Mouse (Mus musculus): Measurements from ENCODE around the gene Apba1.

The Apba1 gene

GRCm38 (mm10) chr19:23946026-23946685 lies 187.5 kb downstream of the Apba1 start:
- no peak for DNase-seq

DNA sequence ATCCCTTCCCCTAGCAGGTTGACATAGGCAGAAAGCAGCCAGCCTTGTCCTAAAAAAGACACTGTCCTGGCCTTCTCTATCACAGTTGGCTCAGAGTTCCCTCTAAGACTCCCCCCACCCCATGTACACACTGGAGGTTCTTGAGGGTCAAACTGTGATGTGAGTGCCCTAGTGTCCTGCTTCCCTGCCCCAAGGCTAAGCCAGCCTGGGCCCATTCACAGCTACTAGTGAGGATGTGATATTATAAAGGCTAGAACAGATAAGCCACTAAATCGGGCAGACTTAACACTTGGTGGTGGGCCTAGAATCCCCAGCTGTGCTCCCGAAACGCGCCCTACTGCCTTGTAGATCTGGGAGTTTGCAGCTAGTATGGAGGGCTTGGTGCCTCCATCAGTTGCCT lies 188.1 kb downstream of the Apba1 start:
- DNase-seq: no peak

GRCm38 (mm10) chr19:23947871-23948270 lies 189.2 kb downstream of the Apba1 start:
- DNase-seq: no peak

DNA sequence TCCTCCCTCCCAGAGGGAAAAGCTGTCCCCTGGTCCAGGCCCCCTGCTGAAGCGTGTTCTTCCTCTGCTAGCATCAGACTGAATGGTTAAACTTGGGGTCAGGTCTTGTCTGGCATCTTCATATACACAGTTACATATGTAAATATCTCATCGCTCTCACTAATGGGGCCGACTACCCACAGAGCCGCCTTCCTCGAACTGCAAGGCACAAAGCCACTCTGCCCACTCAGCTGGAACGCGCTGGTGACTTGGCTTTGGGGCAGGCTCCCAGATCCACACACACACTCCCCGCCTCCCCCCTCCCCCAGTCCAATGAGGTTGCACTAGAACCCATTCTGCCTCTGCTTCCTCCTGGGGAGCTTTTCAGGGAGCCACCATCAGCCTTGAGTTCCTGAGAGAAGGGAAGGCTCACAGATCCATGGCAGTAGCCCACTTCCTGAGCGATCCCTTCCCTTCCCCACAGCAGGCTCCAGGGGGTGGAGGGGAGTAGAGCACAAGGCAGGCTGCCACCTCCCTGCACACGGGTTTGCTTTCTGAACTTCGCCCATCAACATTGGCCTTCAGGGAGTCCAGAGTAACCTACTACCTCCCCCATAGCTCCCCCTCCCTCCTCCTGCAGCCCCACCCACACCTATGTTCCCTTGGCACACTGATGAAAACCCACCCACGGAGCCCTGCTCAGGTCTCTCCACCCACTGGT lies 189.8 kb downstream of the Apba1 start:
- no peak for DNase-seq

- DNase-seq: no peak
Measured at GRCm38 (mm10) chr19:23955461-23955860, 196.8 kb downstream of the Apba1 start.

GRCm38 (mm10) chr19:23956299-23956975 lies 197.8 kb downstream of the Apba1 start:
- DNase-seq: no peak

- DNase-seq: no peak
Measured at GRCm38 (mm10) chr19:23957563-23957962, 198.9 kb downstream of the Apba1 start.

- DNase-seq: no peak
Measured at GRCm38 (mm10) chr19:23958925-23959324, 200.2 kb downstream of the Apba1 start.

- DNase-seq: no peak
Measured at GRCm38 (mm10) chr19:23959870-23960269, 201.2 kb downstream of the Apba1 start.

GRCm38 (mm10) chr19:23960275-23960674 lies 201.6 kb downstream of the Apba1 start:
- no peak for DNase-seq

- no peak for DNase-seq
Measured at GRCm38 (mm10) chr19:23960831-23961447, 202.3 kb downstream of the Apba1 start.

GRCm38 (mm10) chr19:23961516-23961915 lies 202.8 kb downstream of the Apba1 start:
- DNase-seq: peak; percentile 63

GRCm38 (mm10) chr19:23964401-23964910 lies 205.8 kb downstream of the Apba1 start:
- DNase-seq: no peak

GRCm38 (mm10) chr19:23966376-23966775 lies 207.7 kb downstream of the Apba1 start:
- DNase-seq: no peak

GRCm38 (mm10) chr19:23967156-23967555 lies 208.5 kb downstream of the Apba1 start:
- peak; percentile 85 for DNase-seq

GRCm38 (mm10) chr19:23968125-23968861 lies 209.6 kb downstream of the Apba1 start:
- DNase-seq: no peak

DNA sequence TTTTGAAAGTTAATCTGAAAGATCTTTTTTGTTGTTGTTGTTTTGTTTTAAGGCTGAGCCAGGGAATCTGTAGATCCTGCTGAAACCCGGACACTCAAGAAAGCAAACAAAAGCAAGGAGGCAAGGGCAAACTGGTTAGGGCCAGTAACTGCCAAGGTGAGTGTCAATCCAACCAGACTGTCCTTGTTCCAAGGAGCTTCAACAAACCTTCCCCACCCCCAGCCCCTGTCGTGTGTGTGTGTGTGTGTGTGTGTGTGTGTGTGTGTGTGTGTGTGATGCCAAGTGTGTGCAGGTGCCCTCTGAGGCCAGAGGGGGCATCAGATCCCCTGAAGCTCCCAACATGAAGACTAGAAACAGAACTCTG lies 210.2 kb downstream of the Apba1 start:
- DNase-seq: no peak

DNA sequence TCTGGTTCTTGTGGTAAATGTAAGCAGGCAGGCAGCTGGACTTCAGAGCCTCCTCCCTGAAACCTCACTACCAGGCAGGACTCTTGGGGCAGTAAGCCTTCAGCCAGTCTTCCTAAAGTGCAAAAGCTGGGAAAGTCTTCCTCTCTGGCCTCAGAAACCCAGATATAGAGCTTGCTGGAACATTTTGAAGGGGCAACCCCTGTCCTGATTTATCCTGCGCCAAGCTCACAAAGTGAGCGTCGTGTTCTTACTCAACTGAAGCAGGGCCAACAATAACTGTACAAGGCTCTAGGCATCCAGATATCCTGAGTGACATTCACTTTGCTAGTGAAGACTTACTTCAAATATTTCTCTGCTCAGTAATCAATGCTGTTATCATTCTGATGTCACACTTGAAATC lies 211.7 kb downstream of the Apba1 start:
- no peak for DNase-seq

GRCm38 (mm10) chr19:23971391-23971790 lies 212.7 kb downstream of the Apba1 start:
- DNase-seq: no peak

GRCm38 (mm10) chr19:23972881-23973649 lies 214.4 kb downstream of the Apba1 start:
- no peak for DNase-seq

DNA sequence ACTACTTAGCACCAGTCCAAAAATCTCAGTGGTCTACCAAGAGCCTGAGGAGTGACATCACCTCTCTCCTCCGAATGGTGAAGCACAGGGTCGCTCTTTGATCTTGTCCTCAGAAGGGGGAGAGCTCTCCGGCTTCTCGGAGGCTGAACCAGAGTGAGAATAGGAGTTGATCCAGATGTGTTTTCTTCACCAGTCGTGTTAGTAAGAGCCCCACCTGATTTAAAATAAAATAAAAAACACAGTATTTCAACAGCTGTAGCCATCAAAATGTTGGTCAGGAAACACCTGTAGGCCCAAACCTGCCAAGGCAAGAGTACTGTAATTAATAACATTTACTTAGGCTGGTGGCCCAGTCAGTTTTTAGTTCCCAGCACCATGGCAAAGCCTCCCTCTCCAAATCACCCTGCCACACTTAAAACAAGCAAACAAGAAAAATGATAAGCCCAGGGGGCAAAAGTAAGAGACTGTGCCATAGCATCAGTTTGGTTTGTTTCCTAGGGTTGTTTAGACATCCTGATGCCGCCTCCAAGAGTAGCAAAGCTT lies 219.3 kb downstream of the Apba1 start:
- no peak for DNase-seq

- peak; percentile 86 for DNase-seq
Measured at GRCm38 (mm10) chr19:23980598-23980997, 221.9 kb downstream of the Apba1 start.

All from right cerebral cortex, adult 18-20 months (tissue).